Mouse (Mus musculus) heart, embryonic 13.5 days (tissue): ENCODE results near the gene Zcchc14. TPM values are rescaled to one million over a fixed set of nuclear protein-coding genes. Genes with fewer than 3 reads are reported as not detected.
"Not testable (repeated sequence)": the region's sequence is repeated elsewhere in the genome, so short reads cannot be mapped to it uniquely, and the experiment has no call there.

Experiments used
- ATAC-seq: fragments of 200-750 bp; cut with Nextera tagmentation; 2 replicates; pipeline ENCODE4 v1.8.0; 2017; ENCODE audit warnings: moderate TSS enrichment; ENCODE audit not compliant: insufficient number of reproducible peaks, low FRiP score, low TSS enrichment; ENCODE audit errors: extremely low read depth
- H3K27ac ChIP-seq: fragments of 300-500 bp; sonication (generic); replicated peaks from 2 replicates; pipeline ENCODE4 v1.5.1; 2015; ENCODE audit warnings: moderate library complexity, mild to moderate bottlenecking, inconsistent platforms
- H3K27me3 ChIP-seq: fragments of 300-500 bp; sonication (generic); replicated peaks from 2 replicates; pipeline ENCODE4 v1.6.1; 2015; ENCODE audit warnings: mild to moderate bottlenecking, inconsistent platforms
- H3K36me3 ChIP-seq: fragments of 300-500 bp; sonication (generic); 2 replicates; pipeline ENCODE4 v1.6.1; 2015; ENCODE audit warnings: mild to moderate bottlenecking, inconsistent platforms
- H3K4me1 ChIP-seq: fragments of 300-500 bp; sonication (generic); 2 replicates; pipeline ENCODE4 v1.6.1; 2015; ENCODE audit warnings: inconsistent platforms
- H3K4me2 ChIP-seq: fragments of 300-500 bp; sonication (generic); 2 replicates; pipeline ENCODE4 v1.6.1; 2015; ENCODE audit warnings: inconsistent platforms, mild to moderate bottlenecking, moderate library complexity
- H3K4me3 ChIP-seq: fragments of 300-500 bp; sonication (generic); 2 replicates; pipeline ENCODE4 v1.5.1; 2015; ENCODE audit warnings: moderate library complexity, mild to moderate bottlenecking, inconsistent platforms
- H3K9ac ChIP-seq: fragments of 300-500 bp; sonication (generic); 2 replicates; pipeline ENCODE4 v1.6.1; 2015; ENCODE audit warnings: inconsistent platforms, mild to moderate bottlenecking, moderate library complexity
- H3K9me3 ChIP-seq: fragments of 300-500 bp; sonication (generic); 2 replicates; pipeline ENCODE4 v1.6.1; 2016; ENCODE audit warnings: inconsistent platforms
- WGBS: fragments of 180-500 bp; shearing (Covaris S2); methylation state at CpG from one replicate; pipeline ENCODE4 v1.1.7; 2015; ENCODE audit warnings: mixed read lengths; 5-methylcytosine and 5-hydroxymethylcytosine counted together
- polyA plus RNA-seq: library from polyadenylated mRNA; unstranded; fragments of >200 nt; fragmentation: Nextera tagmentation; extraction: Ambion mirVana; gene quantifications from 2 replicates; pipeline ENCODE4 v1.2.1, GENCODE M21; 2015

The Zcchc14 gene
- polyA plus RNA-seq, 1 experiment from 2014 or later, result 7.8 TPM

DNA sequence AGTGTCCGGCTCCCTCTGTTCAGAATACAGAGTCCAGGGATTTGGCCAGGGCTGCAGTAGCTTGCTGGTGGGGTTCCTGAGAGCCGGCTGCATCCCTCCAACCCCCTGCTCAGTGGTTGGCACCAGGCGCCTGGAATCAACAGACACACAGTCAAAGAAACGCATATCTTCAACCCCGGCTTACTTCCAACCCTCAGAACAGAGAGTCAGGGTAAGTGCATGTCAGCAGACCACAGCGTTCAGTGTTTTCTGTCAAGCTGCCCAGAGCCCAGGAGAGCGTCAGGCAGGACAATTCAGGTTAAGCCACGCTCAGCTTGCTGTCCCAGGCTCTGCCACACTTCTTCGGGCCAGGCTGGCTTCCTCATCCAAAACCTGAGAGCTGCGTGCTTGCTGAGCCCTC lies 28.8 kb upstream of the Zcchc14 start:
- ATAC-seq, result no peak
- Histone ChIP-seq H3K4me3 (no peak overlapping the region), H3K4me1 (no peaks in the 10 kb centered on the region), H3K27me3 (no peaks in the 10 kb centered on the region), H3K27ac (no peak overlapping the region), H3K9me3 (no peaks in the 10 kb centered on the region), H3K9ac (no peak overlapping the region), H3K36me3 (no peaks in the 10 kb centered on the region), H3K4me2 (no peak overlapping the region)
- WGBS, result 34% methylated on average over 10 of the region's 10 CpGs

DNA sequence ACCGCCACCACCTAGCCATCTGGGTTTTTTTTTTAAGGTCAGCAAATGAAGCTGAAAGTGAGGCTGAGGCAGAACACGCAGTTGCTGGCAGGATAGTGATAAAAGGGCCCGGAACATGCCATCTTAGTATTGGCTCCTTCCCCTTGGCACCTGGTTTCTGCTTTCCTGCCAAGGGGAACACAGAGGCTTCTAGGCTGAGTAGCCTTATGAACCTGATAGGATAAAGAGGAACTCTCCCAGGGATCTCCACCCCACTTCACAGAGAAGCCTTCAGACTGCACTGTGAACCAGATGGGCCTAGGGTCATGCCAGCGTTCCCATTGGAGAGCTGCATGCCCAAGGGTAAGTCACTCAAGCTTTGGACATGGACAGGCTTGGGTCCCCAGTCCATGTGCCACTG lies 28.2 kb upstream of the Zcchc14 start:
- Histone ChIP-seq H3K9ac (no peak overlapping the region), H3K9me3 (no peaks in the 10 kb centered on the region), H3K4me1 (no peaks in the 10 kb centered on the region), H3K27me3 (no peaks in the 10 kb centered on the region), H3K27ac (no peak overlapping the region), H3K36me3 (no peaks in the 10 kb centered on the region), H3K4me2 (no peak overlapping the region), H3K4me3 (no peak overlapping the region)
- no peak for ATAC-seq
- 72% methylated on average over 4 of the region's 4 CpGs for WGBS

DNA sequence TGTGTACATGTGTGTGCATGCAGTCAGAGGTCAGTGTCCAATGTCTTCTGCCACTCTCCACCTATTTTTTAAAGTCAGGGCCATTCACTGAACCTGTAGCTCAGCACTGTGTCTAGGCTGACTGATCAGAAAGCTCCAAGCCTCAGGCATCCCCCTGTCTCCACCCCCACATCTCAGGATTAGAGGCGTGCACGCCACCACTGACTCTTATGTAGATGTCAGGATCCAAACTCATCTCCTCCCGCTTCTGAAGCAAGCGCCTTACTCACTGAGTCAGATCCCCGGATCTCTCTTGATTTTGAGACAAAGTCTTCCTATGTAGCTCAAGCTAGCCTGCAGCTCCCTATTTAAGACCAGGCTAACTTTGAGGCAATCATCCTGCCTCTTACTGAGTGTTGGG lies 26.0 kb upstream of the Zcchc14 start:
- no peak overlapping the region for H3K4me3 ChIP-seq
- 54% methylated on average over 5 of the region's 5 CpGs for WGBS
- ATAC-seq, result no peak
- H3K27me3 ChIP-seq, result no peaks in the 10 kb centered on the region
- H3K27ac ChIP-seq, result no peak overlapping the region
- H3K4me2 ChIP-seq, result no peak overlapping the region
- no peaks in the 10 kb centered on the region for H3K4me1 ChIP-seq
- H3K36me3 ChIP-seq, result no peaks in the 10 kb centered on the region
- no peak overlapping the region for H3K9ac ChIP-seq
- H3K9me3 ChIP-seq, result no peaks in the 10 kb centered on the region

DNA sequence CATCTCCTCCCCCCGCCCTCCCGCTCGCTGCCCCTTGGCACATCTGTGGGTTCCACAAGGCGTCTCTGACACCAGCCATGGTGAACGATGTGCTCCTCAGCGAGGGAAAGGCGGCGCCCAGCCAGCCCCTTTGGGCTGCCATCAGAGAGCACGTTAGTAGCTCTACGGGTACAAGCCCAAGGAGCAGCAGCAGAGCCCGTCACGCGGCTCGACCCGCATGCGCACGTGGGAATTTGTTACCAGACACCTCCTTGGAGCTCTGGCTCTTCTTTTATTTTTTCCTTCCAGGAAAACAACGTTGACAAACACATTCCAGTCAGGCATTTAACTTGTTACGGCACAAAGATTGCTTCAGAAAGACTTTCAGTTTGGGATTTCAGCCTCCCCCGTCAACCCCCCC lies 23.0 kb upstream of the Zcchc14 start:
- ATAC-seq, result no peak
- Histone ChIP-seq H3K4me1 (no peaks in the 10 kb centered on the region), H3K27me3 (no peaks in the 10 kb centered on the region), H3K27ac (no peak overlapping the region), H3K9me3 (no peaks in the 10 kb centered on the region), H3K4me3 (no peak overlapping the region), H3K36me3 (no peaks in the 10 kb centered on the region), H3K4me2 (no peak overlapping the region), H3K9ac (no peak overlapping the region)
- 49% methylated on average over 20 of the region's 20 CpGs for whole genome bisulfite sequencing

DNA sequence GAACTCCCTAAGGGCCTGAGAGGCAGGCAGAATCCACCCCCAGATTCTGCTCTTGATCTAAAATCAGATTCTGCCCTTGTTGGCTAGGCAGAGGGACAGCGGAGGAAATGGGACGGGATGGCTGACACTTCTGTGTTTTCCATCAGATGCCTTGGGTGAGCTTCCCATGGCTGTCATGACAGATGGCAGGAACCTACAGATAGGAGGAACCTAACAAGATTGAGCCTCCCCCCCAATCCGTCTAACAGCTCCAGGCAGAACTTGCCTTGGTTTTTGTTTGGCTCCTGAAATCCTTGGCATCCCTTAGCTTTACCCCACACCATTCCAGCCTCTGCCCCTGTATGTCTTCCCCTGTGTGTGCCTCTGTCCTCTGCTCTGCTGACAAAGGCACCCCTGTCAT lies 22.5 kb upstream of the Zcchc14 start:
- H3K4me3 ChIP-seq, result no peak overlapping the region
- H3K9me3 ChIP-seq, result no peaks in the 10 kb centered on the region
- ATAC-seq, result no peak
- H3K36me3 ChIP-seq, result no peaks in the 10 kb centered on the region
- 45% methylated on average over 3 of the region's 3 CpGs for WGBS
- H3K27ac ChIP-seq, result no peak overlapping the region
- H3K4me1 ChIP-seq, result no peaks in the 10 kb centered on the region
- H3K4me2 ChIP-seq, result no peak overlapping the region
- no peak overlapping the region for H3K9ac ChIP-seq
- no peaks in the 10 kb centered on the region for H3K27me3 ChIP-seq

DNA sequence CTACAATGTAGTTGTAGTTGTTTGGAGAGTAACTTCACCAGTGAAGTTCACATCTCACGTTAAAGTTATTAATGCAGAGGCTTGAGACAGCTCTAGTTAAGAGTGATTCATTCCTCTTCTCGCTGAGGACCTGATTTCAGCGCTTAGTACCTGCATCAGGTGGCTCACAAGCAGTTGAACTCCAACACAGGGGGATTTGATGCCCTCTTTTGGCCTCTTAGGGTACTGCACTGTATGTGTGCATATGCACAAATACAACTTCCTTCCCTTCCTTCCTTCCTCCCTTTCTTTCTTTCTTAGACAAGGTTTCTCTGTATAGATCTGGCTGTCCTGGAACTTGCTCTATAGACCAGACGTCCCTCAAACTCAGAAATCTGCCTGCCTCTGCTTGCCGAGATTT lies 21.8 kb upstream of the Zcchc14 start:
- no peak for ATAC-seq
- no peaks in the 10 kb centered on the region for H3K9me3 ChIP-seq
- no peak overlapping the region for H3K27ac ChIP-seq
- H3K4me3 ChIP-seq, result no peak overlapping the region
- no peak overlapping the region for H3K9ac ChIP-seq
- no peaks in the 10 kb centered on the region; the same call in 1 of the 2 replicates for H3K4me1 ChIP-seq
- no peaks in the 10 kb centered on the region for H3K36me3 ChIP-seq
- WGBS, result 55% methylated on average over 5 of the region's 5 CpGs
- H3K4me2 ChIP-seq, result no peak overlapping the region
- no peaks in the 10 kb centered on the region; the same call in 1 of the 2 replicates for H3K27me3 ChIP-seq

DNA sequence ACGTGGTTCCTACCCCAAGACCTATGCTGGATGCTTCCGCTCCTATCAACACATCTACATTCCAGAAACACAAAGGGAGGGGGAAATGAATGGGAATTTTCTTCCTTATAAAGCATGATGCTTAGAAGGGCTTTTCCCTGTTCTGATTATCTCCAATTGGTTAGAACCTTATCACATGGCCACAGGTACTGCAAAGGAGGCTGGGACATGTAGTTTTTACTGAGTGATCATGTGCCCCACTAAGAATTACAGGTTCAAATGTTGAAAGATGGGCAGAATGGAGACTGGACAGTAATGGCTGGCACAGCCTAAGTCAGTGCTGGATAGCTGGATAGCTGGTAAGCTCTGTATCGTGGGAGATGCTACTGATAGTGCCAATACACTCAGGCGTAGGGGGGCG lies 21.2 kb upstream of the Zcchc14 start:
- no peak overlapping the region for H3K4me3 ChIP-seq
- WGBS, result 62% methylated on average over 5 of the region's 5 CpGs
- H3K9ac ChIP-seq, result no peak overlapping the region
- H3K4me2 ChIP-seq, result no peak overlapping the region
- H3K36me3 ChIP-seq, result no peaks in the 10 kb centered on the region
- no peak for ATAC-seq
- peaks cover 6% of the 10 kb centered on the region for H3K4me1 ChIP-seq
- no peak overlapping the region for H3K27ac ChIP-seq
- H3K9me3 ChIP-seq, result no peaks in the 10 kb centered on the region
- no peaks in the 10 kb centered on the region; the same call in 1 of the 2 replicates for H3K27me3 ChIP-seq

DNA sequence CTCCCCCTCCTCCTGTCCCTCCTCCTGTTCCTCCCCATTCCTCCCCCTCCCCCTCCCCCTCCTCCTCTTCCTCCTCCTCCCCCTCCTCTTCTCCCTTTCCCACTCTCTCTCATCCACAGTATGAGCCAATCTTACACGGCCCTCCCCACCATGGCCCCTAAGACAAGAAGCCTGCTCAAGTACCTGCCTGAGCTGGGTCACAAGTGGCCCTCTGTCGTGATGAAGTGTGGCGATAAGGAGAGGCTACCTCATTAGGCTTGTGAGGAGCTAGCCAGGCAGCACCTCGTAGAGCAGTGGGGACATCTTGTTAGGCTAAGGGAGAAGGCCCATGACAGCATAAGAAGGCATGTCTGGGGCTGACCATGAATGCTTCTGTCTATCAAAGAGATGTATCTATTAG lies 20.5 kb upstream of the Zcchc14 start:
- H3K36me3 ChIP-seq, result no peaks in the 10 kb centered on the region

DNA sequence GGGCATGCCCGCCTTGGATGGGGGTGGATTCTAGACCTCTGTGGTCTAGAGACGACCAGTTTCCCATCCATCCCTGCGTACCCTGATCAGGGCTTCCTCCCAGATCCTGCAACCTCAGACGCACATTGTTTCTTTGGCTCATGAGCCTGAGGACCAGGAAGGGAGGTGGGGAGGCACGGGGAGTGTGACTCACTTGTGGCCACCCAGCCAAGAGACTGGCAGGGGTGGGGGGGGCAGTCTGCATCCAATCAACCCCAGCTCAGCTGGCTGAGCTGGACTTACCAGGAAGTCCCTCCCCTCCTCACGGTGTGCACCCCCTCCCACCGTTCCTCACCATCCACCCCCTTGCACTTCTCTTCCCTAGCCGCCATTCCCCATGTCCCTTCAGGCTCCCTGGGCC lies 16.5 kb upstream of the Zcchc14 start:
- WGBS, result 24% methylated on average over 8 of the region's 8 CpGs
- peak; percentile 20; the same call in 1 of the 2 replicates for ATAC-seq
- H3K4me3 ChIP-seq, result no peak overlapping the region
- H3K27ac ChIP-seq, result peak overlapping the region; percentile 59
- peak overlapping the region; percentile 37 for H3K9ac ChIP-seq
- H3K27me3 ChIP-seq, result no peaks in the 10 kb centered on the region; the same call in 1 of the 2 replicates
- H3K36me3 ChIP-seq, result no peaks in the 10 kb centered on the region
- peak overlapping the region; percentile 11 for H3K4me2 ChIP-seq
- peaks cover 34% of the 10 kb centered on the region for H3K4me1 ChIP-seq
- H3K9me3 ChIP-seq, result no peaks in the 10 kb centered on the region

More for the DNA sequence above, 20.5 kb upstream of the Zcchc14 start:
- no peak overlapping the region for H3K9ac ChIP-seq
- H3K4me2 ChIP-seq, result no peak overlapping the region
- H3K4me1 ChIP-seq, result peaks cover 14% of the 10 kb centered on the region
- H3K9me3 ChIP-seq, result no peaks in the 10 kb centered on the region
- no peak for ATAC-seq
- H3K27ac ChIP-seq, result no peak overlapping the region
- no peak overlapping the region for H3K4me3 ChIP-seq
- WGBS, result 32% methylated on average over 4 of the region's 4 CpGs
- no peaks in the 10 kb centered on the region; the same call in 1 of the 2 replicates for H3K27me3 ChIP-seq

DNA sequence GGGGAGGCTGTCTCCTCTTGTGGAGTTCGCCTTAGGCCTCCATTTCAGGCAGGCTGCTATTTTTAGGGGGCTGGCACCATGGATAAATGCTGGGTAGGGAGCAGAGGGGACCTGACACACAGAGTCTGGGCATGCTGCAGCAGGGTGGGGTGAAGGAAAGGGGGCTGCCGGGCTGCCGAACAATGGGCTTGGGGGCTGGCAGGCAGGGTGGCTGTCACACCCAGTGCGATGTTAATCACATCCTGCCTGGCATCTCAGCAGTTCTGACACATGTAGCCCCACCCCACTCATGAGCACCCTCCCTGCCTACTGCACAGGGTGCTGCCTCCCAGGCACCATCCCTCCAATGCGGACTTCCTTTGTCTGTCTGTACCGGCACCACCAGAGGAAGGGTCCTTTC lies 15.9 kb upstream of the Zcchc14 start:
- H3K27me3 ChIP-seq, result no peaks in the 10 kb centered on the region; the same call in 1 of the 2 replicates
- H3K4me3 ChIP-seq, result no peak overlapping the region
- no peak for ATAC-seq
- peaks cover 34% of the 10 kb centered on the region for H3K4me1 ChIP-seq
- no peaks in the 10 kb centered on the region for H3K9me3 ChIP-seq
- H3K4me2 ChIP-seq, result no peak overlapping the region
- no peaks in the 10 kb centered on the region for H3K36me3 ChIP-seq
- 42% methylated on average over 6 of the region's 6 CpGs for WGBS
- H3K9ac ChIP-seq, result peak overlapping the region; percentile 37
- H3K27ac ChIP-seq, result peak overlapping the region; percentile 57

DNA sequence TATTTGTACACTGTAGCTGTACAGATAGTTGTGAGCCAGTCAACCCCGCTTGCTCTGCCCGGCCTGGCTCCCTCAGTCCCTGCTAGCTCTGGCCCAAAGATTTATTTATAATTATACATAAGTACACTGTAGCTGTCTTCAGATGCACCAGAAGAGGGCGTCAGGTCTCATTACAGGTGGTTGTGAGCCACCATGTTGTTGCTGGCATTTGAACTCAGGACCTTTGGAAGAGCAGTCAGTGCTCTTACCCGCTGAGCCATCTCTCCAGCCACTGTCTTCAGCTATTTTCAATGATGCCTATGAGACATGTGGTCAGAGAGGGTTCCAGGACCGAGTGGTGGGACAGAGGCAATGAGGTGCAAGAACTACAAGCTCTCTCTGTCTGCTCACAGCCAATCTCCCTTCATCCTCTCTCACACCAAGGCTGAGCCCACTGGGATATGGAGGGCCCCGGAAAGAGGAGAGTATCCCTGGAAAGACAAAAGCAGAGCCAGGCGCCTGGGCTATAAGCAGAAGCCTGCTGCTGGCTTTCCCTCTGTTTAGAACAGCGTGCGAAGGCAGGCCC lies 15.3 kb upstream of the Zcchc14 start:
- 56% methylated on average over 9 of the region's 9 CpGs for WGBS
- peak overlapping the region; percentile 37; the same call in 1 of the 2 replicates for H3K9ac ChIP-seq
- H3K36me3 ChIP-seq, H3K4me3 ChIP-seq, H3K4me2 ChIP-seq, ATAC-seq, H3K27me3 ChIP-seq, H3K9me3 ChIP-seq: not testable (repeated sequence)
- peaks cover 34% of the 10 kb centered on the region for H3K4me1 ChIP-seq
- peak overlapping the region; percentile 57; the same call in 1 of the 2 replicates for H3K27ac ChIP-seq

DNA sequence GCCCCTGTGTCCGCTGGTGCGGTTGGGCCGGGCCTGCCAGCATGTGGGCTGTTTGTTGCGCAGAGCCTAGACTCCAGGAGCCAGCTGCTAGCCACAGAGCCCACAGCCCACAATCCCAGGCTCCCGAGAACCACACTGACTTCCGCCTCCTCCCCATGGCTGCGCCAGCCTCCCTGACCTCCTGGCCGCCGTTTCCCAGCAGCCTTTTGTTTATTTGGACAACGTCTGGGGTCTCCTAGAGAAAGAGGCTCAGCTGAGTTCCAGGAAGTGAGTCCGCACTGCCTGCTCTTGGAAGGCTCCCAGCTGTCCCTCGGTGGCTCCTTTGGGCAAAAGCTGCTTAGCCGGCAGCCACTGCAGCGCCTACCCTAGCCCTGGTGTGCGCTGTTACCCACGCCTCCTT lies 12.6 kb upstream of the Zcchc14 start:
- 0 out of 2 replicates have a peak, but pooled peaks have one; percentile 25 for ATAC-seq
- H3K9me3 ChIP-seq, result no peaks in the 10 kb centered on the region
- peaks cover 4% of the 10 kb centered on the region; the same call in 1 of the 2 replicates for H3K27me3 ChIP-seq
- H3K9ac ChIP-seq, result peak overlapping the region; percentile 72
- WGBS, result 7% methylated on average over 16 of the region's 16 CpGs
- peaks cover 46% of the 10 kb centered on the region for H3K4me1 ChIP-seq
- peak overlapping the region; percentile 32 for H3K4me3 ChIP-seq
- peak overlapping the region; percentile 89 for H3K27ac ChIP-seq
- peak overlapping the region; percentile 63 for H3K4me2 ChIP-seq
- no peaks in the 10 kb centered on the region for H3K36me3 ChIP-seq
